Mouse (Mus musculus) MEL (cell line): ENCODE data around the gene Hp1bp3.

Experiments
- CTCF ChIP-seq, 3 experiments: IDR thresholded peaks in 2 of 3; conservative IDR thresholded peaks in 1 of 3; 2 replicates each; pipeline ENCODE4 v1.5.1; 2011 to 2012; ENCODE audit warnings: low read length in 3 of 3, low read depth in 2 of 3, mild to moderate bottlenecking in 2 of 3, improper control_type of control experiment in 1 of 3, inconsistent platforms in 1 of 3, mixed read lengths in 1 of 3, moderate library complexity in 1 of 3; ENCODE audit not compliant: control insufficient read depth in 1 of 3, insufficient read depth in 1 of 3, poor library complexity in 1 of 3, severe bottlenecking in 1 of 3
- KAT2A ChIP-seq: conservative IDR thresholded peaks from 2 replicates; pipeline ENCODE4 v1.6.1; 2012; ENCODE audit warnings: low read depth, low read length, improper control_type of control experiment, inconsistent platforms
- MAFK ChIP-seq: IDR thresholded peaks from 2 replicates; pipeline ENCODE4 v1.6.1; 2011; ENCODE audit warnings: low read depth, mild to moderate bottlenecking, low read length, improper control_type of control experiment, borderline replicate concordance
- MAZ ChIP-seq: IDR thresholded peaks from 2 replicates; pipeline ENCODE4 v1.6.1; 2012; ENCODE audit warnings: low read depth, mild to moderate bottlenecking, inconsistent platforms, low read length, improper control_type of control experiment
- POLR2A ChIP-seq, 2 experiments: IDR thresholded peaks; 2 replicates each; pipeline ENCODE4 v1.6.1; 2011 to 2012; ENCODE audit warnings: low read length in 2 of 2, mild to moderate bottlenecking in 2 of 2, control low read depth in 1 of 2, improper control_type of control experiment in 1 of 2, low read depth in 1 of 2, moderate library complexity in 1 of 2; ENCODE audit not compliant: control insufficient read depth in 1 of 2, insufficient read depth in 1 of 2, poor library complexity in 1 of 2
- ZC3H11A ChIP-seq: IDR thresholded peaks from 2 replicates; pipeline ENCODE4 v1.6.1; 2012; ENCODE audit warnings: low read depth, mild to moderate bottlenecking, inconsistent platforms, low read length, improper control_type of control experiment
- ZMIZ1 ChIP-seq: IDR thresholded peaks from 2 replicates; pipeline ENCODE4 v1.6.1; 2012; ENCODE audit warnings: low read depth, mild to moderate bottlenecking, inconsistent platforms, low read length, improper control_type of control experiment, moderate library complexity

DNA sequence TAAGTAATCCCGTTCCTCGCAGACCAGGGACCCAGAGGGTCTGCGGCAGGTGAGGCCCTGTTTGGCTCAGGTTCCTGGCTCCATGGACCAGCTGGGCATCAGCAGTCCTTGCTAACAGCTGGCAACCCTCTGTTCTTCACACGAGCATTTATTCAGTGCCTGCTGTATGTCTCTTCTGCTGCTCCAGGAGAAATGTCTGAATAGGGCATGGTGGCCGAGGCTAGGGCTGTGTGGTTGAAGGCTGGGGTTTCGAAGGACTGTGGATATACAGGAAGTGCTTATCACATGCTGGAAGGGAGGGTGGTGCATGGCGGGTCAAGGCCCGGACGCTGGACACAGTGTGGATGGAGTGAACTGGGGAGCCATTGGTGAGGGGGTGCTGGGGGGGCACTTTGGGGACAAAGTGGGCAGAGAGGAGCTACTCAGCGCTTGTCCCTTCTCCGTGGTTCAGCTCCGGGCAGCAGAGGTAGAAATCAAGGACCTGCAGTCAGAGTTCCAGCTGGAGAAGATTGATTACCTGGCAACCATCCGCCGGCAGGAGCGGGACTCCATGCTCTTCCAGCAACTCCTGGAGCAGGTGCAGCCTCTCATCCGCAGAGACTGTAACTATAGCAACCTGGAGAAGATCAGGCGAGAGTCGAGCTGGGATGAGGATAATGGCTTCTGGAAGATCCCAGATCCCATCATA, 77.3 kb downstream of the Hp1bp3 start:
- TF ChIP-seq MAZ (no peak), MAFK (no peak), POLR2A (IDR thresholded peaks at IDR 0.05; ENCODE audit: control insufficient read depth in 1 of 2, insufficient read depth in 1 of 2, low read depth in 1 of 2, low read length in 2 of 2, poor library complexity in 1 of 2) (no peak), ZC3H11A (no peak), KAT2A (no peak), ZMIZ1 (no peak), CTCF (IDR thresholded peaks at IDR 0.05 in 2 of 3, conservative IDR thresholded peaks at IDR 0.05 in 1 of 3; ENCODE audit: control insufficient read depth in 1 of 3, insufficient read depth in 1 of 3, low read depth in 2 of 3, low read length in 3 of 3, poor library complexity in 1 of 3, severe bottlenecking in 1 of 3) (no peak)
